Mouse (Mus musculus) hindbrain, embryonic 15.5 days (tissue): ENCODE results near the gene Cpb2. TPM values are rescaled to one million over a fixed set of nuclear protein-coding genes. Genes with fewer than 3 reads are reported as not detected.
A peak's percentile ranks its signal among the peaks of the same experiment; 100 is the strongest.

Source experiments
- ATAC-seq: fragments of 200-750 bp; cut with Nextera tagmentation; 2 replicates; pipeline ENCODE4 v1.8.0; 2017; ENCODE audit warnings: low read depth, moderate number of reproducible peaks, moderate TSS enrichment; ENCODE audit not compliant: low FRiP score
- H3K27ac ChIP-seq: fragments of 300-500 bp; sonication (generic); replicated peaks from 2 replicates; pipeline ENCODE4 v1.5.1; 2015; ENCODE audit warnings: mild to moderate bottlenecking, inconsistent platforms
- H3K27me3 ChIP-seq: fragments of 300-500 bp; sonication (generic); 2 replicates; pipeline ENCODE4 v1.6.1; 2015; ENCODE audit warnings: control low read depth, inconsistent platforms
- H3K36me3 ChIP-seq: fragments of 300-500 bp; sonication (generic); 2 replicates; pipeline ENCODE4 v1.6.1; 2015; ENCODE audit warnings: control low read depth, inconsistent platforms
- H3K4me1 ChIP-seq: fragments of 300-500 bp; sonication (generic); replicated peaks from 2 replicates; pipeline ENCODE4 v1.6.1; 2015; ENCODE audit warnings: control low read depth, inconsistent platforms
- H3K4me2 ChIP-seq: fragments of 300-500 bp; sonication (generic); 2 replicates; pipeline ENCODE4 v1.6.1; 2015; ENCODE audit warnings: moderate library complexity, mild to moderate bottlenecking, inconsistent platforms
- H3K4me3 ChIP-seq: fragments of 300-500 bp; sonication (generic); 2 replicates; pipeline ENCODE4 v1.5.1; 2015; ENCODE audit warnings: mild to moderate bottlenecking, inconsistent platforms
- H3K9ac ChIP-seq: fragments of 300-500 bp; sonication (generic); 2 replicates; pipeline ENCODE4 v1.6.1; 2015; ENCODE audit warnings: inconsistent platforms
- H3K9me3 ChIP-seq: fragments of 300-500 bp; sonication (generic); 2 replicates; pipeline ENCODE4 v1.6.1; 2016; ENCODE audit warnings: control low read depth, inconsistent platforms
- WGBS: fragments of 180-500 bp; shearing (Covaris S2); methylation state at CpG from one replicate; pipeline ENCODE4 v1.1.7; 2015; 5-methylcytosine and 5-hydroxymethylcytosine counted together
- polyA plus RNA-seq: library from polyadenylated mRNA; unstranded; fragments of >200 nt; fragmentation: Nextera tagmentation; extraction: Ambion mirVana; gene quantifications from 2 replicates; pipeline ENCODE4 v1.2.1, GENCODE M21; 2015

Gene Cpb2
- polyA plus RNA-seq, 1 experiment from 2014 or later: not detected

DNA sequence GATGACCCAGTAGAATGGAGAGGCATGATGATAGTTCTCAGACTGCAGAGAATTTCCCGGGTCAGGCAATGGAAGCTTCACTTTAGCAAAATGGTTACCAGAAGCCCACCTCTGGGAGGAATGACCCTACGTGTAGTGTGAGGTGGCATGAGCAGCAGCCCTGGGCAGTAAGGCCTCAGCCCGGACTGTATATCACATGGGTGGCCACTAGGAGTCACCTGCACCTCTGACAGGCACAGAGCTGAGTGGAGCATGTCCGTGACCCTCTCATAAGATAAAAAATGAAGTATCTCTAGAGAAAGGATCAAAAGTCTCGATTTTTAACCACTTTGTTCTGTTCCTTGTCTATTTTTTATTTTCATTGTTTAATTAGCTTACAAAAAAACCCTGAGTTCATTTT, 14.4 kb downstream of the Cpb2 start:
- no peak overlapping the region for H3K9ac ChIP-seq
- 59% methylated on average over 5 of the region's 5 CpGs for WGBS
- H3K27ac ChIP-seq: no peak overlapping the region
- H3K9me3 ChIP-seq: no peaks in the 10 kb centered on the region
- H3K4me1 ChIP-seq: no peaks in the 10 kb centered on the region
- H3K36me3 ChIP-seq: no peaks in the 10 kb centered on the region
- no peak overlapping the region for H3K4me3 ChIP-seq
- no peak overlapping the region for H3K4me2 ChIP-seq
- no peaks in the 10 kb centered on the region for H3K27me3 ChIP-seq
- ATAC-seq: no peak

GRCm38 (mm10) chr14:75269531-75269930, 27.4 kb downstream of the Cpb2 start:
- 90% methylated on average over 5 of the region's 5 CpGs for WGBS
- H3K9ac ChIP-seq: no peak overlapping the region
- no peaks in the 10 kb centered on the region for H3K9me3 ChIP-seq
- H3K4me3 ChIP-seq: no peak overlapping the region
- H3K4me2 ChIP-seq: no peak overlapping the region
- no peak overlapping the region for H3K27ac ChIP-seq
- no peaks in the 10 kb centered on the region for H3K36me3 ChIP-seq
- H3K4me1 ChIP-seq: no peaks in the 10 kb centered on the region
- no peaks in the 10 kb centered on the region for H3K27me3 ChIP-seq
- no peak for ATAC-seq

- no peak for ATAC-seq
- no peaks in the 10 kb centered on the region for H3K27me3 ChIP-seq
- H3K9ac ChIP-seq: no peak overlapping the region
- peaks cover 6% of the 10 kb centered on the region for H3K4me1 ChIP-seq
- H3K9me3 ChIP-seq: no peaks in the 10 kb centered on the region
- H3K4me3 ChIP-seq: no peak overlapping the region
- no peak overlapping the region for H3K27ac ChIP-seq
- no peaks in the 10 kb centered on the region for H3K36me3 ChIP-seq
- no peak overlapping the region for H3K4me2 ChIP-seq
- 88% methylated on average over 6 of the region's 6 CpGs for WGBS
These were observed 37.6 kb downstream of the Cpb2 start for GRCm38 (mm10) chr14:75279716-75280115.

GRCm38 (mm10) chr14:75280406-75280805, 38.3 kb downstream of the Cpb2 start:
- 64% methylated on average over 5 of the region's 5 CpGs for WGBS
- H3K9me3 ChIP-seq: no peaks in the 10 kb centered on the region

GRCm38 (mm10) chr14:75283609-75284192, 41.6 kb downstream of the Cpb2 start:
- Histone ChIP-seq H3K27me3 (no peaks in the 10 kb centered on the region), H3K4me3 (peak overlapping the region; percentile 99), H3K4me2 (peak overlapping the region; percentile 78), H3K36me3 (no peaks in the 10 kb centered on the region), H3K4me1 (peaks cover 18% of the 10 kb centered on the region), H3K27ac (peak overlapping the region; percentile 85), H3K9ac (peak overlapping the region; percentile 96), H3K9me3 (no peaks in the 10 kb centered on the region)
- ATAC-seq: peak; percentile 72
- WGBS: 5% methylated on average over 19 of the region's 19 CpGs

More at GRCm38 (mm10) chr14:75280406-75280805, 38.3 kb downstream of the Cpb2 start:
- Histone ChIP-seq H3K27ac (no peak overlapping the region), H3K9ac (no peak overlapping the region), H3K27me3 (no peaks in the 10 kb centered on the region), H3K36me3 (no peaks in the 10 kb centered on the region), H3K4me1 (peaks cover 13% of the 10 kb centered on the region), H3K4me2 (no peak overlapping the region), H3K4me3 (no peak overlapping the region)
- no peak for ATAC-seq

DNA sequence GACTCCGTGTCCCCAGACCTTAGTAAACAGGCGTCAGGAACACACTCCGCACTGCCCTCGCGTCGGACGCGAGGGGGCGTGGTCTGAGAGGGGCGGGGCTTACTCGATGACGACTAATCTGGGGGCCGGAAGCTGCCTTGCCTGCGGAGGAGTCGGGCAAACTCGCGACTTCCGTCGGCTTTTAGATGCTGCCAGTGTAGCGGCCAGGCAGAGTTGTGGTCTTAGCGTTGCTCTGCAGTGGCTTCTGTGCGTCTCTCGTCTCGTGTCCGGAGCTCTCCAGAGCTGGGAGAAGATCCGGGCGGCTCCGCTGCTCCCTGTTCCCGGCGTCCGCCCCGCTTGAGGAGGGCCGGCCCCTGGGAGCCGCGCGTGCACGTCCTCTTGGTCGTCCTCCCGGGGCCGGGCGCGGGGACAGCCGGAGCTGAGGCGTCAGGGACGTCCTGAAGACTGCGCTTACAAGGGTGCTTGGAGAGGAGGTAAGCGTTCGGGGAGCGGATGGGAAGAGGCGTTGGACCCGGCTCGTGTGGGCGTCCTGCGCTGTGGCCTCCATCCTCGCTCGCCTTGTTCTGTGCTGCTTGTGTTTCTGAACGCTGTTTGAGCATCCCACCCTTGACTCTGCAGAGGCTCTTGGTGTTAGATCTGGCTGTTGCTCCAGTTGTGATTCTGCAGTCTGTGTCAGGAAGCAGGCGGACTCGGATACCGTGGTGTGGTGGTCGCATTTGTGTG, 42.3 kb downstream of the Cpb2 start, which contains the start of gene Zc3h13:
Zc3h13 (plus strand) TSS at position 181 of the 723 bp plus-strand sequence.
- WGBS: under 1% methylated on average over 61 of the region's 61 CpGs
- Histone ChIP-seq H3K27me3 (no peaks in the 10 kb centered on the region), H3K36me3 (no peaks in the 10 kb centered on the region), H3K4me1 (peaks cover 18% of the 10 kb centered on the region), H3K27ac (peak within 1 kb of the TSS; percentile 85), H3K9ac (peak within 1 kb of the TSS; percentile 96), H3K4me3 (peak within 1 kb of the TSS; percentile 99), H3K9me3 (no peaks in the 10 kb centered on the region), H3K4me2 (peak within 1 kb of the TSS; percentile 78)
- ATAC-seq: peak; percentile 98

- H3K4me2 ChIP-seq: no peak overlapping the region
- no peak overlapping the region for H3K27ac ChIP-seq
- ATAC-seq: no peak
- H3K9me3 ChIP-seq: no peaks in the 10 kb centered on the region
- 96% methylated on average over 1 of the region's 1 CpGs for WGBS
- no peaks in the 10 kb centered on the region for H3K4me1 ChIP-seq
- H3K36me3 ChIP-seq: no peaks in the 10 kb centered on the region
- H3K27me3 ChIP-seq: no peaks in the 10 kb centered on the region
- no peak overlapping the region for H3K4me3 ChIP-seq
- H3K9ac ChIP-seq: no peak overlapping the region
These were observed 59.0 kb downstream of the Cpb2 start for GRCm38 (mm10) chr14:75301081-75301480.

GRCm38 (mm10) chr14:75303807-75304206, 61.7 kb downstream of the Cpb2 start:
- no peaks in the 10 kb centered on the region for H3K27me3 ChIP-seq
- no peak for ATAC-seq
- H3K9me3 ChIP-seq: no peaks in the 10 kb centered on the region
- no peak overlapping the region for H3K4me3 ChIP-seq
- no peak overlapping the region for H3K4me2 ChIP-seq
- H3K9ac ChIP-seq: no peak overlapping the region
- H3K27ac ChIP-seq: no peak overlapping the region
- H3K36me3 ChIP-seq: no peaks in the 10 kb centered on the region
- 0 out of 2 replicates have a peak, but pooled peaks cover 4% of the 10 kb centered on the region for H3K4me1 ChIP-seq
- 31% methylated on average over 5 of the region's 5 CpGs for WGBS

DNA sequence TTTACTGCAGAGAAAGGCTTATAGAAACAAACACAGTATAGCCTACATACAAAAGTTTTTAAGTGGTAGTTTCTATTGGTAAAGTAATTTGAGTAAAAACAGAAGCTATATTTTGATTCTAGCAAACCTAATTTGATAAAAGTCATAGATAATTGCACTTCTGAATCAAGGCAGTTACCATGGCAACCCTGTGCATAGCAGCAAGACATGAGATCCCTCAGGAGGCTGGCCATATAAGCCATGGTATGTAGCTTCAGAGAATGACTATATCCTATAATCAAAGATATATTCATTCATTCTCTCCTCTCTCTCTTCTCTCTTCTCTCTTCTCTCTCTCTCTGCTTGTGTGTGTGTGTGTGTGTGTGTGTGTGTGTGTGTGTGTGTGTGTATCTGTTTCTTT, 65.8 kb downstream of the Cpb2 start:
- Histone ChIP-seq H3K4me3 (no peak overlapping the region), H3K27ac (no peak overlapping the region), H3K4me2 (no peak overlapping the region), H3K4me1 (0 out of 2 replicates have a peak, but pooled peaks cover 4% of the 10 kb centered on the region), H3K27me3 (no peaks in the 10 kb centered on the region), H3K9ac (no peak overlapping the region), H3K9me3 (no peaks in the 10 kb centered on the region), H3K36me3 (peaks cover 3% of the 10 kb centered on the region)
- 0 out of 2 replicates have a peak, but pooled peaks have one; percentile 51 for ATAC-seq

DNA sequence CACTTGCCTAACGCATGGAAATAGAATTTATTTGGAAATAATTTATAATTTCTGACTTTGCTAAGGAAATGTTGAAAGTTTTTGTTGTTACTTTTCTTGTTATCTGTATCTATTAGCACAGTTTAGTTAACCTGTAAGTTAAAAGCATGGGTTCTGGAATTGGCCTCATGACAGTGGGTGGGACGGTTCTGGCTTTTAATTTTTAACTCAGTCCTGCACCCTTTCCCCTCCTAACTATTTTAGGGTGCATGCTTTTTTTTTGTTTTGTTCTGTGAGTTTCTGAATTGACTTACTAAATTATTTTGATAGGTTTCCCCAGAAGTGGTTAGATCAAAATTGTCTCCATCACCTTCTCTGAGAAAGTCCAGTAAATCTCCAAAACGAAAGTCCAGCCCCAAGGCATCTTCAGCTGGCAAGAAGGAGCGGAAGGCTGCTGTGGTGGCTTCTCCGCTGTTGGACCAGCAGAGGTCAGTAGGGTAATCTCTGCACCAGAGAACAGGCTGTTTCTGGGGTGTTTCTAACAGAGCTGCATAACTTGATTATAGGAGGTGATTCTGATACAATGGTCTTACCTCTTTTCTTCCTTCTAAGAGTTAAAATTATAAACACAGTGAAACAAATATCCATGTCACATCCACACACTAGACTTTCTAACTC, 67.4 kb downstream of the Cpb2 start:
- no peak overlapping the region for H3K4me3 ChIP-seq
- H3K4me1 ChIP-seq: 0 out of 2 replicates have a peak, but pooled peaks cover 4% of the 10 kb centered on the region
- no peak for ATAC-seq
- WGBS: 61% methylated on average over 5 of the region's 5 CpGs
- H3K27ac ChIP-seq: no peak overlapping the region
- no peak overlapping the region for H3K4me2 ChIP-seq
- H3K9me3 ChIP-seq: no peaks in the 10 kb centered on the region
- H3K27me3 ChIP-seq: no peaks in the 10 kb centered on the region
- H3K36me3 ChIP-seq: peaks cover 4% of the 10 kb centered on the region
- H3K9ac ChIP-seq: no peak overlapping the region

DNA sequence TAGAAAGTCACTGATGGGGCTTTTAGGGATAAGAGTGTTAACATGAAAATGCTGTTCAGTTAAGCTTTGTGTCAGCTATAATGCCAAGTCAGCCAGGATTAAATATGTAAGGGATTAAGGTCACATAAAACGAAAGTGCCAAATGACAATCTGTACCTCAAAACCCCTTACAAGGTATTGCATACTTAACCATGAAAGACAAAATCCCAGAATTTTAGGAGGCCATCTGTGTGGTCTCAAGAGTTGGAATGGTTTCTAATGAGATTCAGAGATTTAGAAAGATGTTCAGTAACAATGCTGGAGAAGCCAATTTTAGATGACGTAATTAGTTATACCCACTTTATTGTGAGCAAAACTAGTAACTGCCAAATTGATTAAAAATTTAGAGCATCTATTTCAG, 72.4 kb downstream of the Cpb2 start:
- Histone ChIP-seq H3K9ac (no peak overlapping the region), H3K4me3 (no peak overlapping the region), H3K27me3 (no peaks in the 10 kb centered on the region), H3K4me2 (no peak overlapping the region), H3K9me3 (no peaks in the 10 kb centered on the region), H3K4me1 (no peaks in the 10 kb centered on the region), H3K36me3 (peaks cover 7% of the 10 kb centered on the region), H3K27ac (no peak overlapping the region)
- WGBS: 86% methylated on average over 2 of the region's 2 CpGs
- ATAC-seq: no peak

DNA sequence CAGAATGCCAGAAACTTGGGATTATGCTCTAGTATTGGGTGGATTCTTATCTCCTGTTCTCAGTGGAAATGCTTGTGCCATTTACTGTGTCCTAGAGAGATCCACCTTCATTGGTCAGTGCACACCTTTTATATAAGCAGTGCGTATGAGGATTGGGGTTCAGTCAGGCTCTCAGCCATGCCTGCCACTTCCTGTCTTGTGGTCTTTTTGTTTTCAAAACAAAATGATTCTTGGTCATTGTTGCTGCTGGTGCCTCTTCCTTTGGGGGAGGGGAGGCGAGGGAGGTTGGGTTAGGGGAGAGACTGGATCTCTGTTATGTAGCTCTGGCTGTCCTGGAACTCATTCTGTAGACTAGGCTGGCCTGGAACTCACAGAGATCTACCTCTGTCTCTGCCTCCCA, 76.6 kb downstream of the Cpb2 start:
- Histone ChIP-seq H3K27ac (no peak overlapping the region), H3K4me2 (no peak overlapping the region), H3K9ac (no peak overlapping the region), H3K27me3 (no peaks in the 10 kb centered on the region), H3K36me3 (peaks cover 26% of the 10 kb centered on the region), H3K4me1 (no peaks in the 10 kb centered on the region), H3K9me3 (no peaks in the 10 kb centered on the region), H3K4me3 (no peak overlapping the region)
- no peak for ATAC-seq
- WGBS: 98% methylated on average over 2 of the region's 2 CpGs
